Mouse (Mus musculus): ENCODE measurements at regions not wholly inside any gene's neighbourhood (a gene's known extent, or its start where the extent isn't known, plus 50 kb on each side); places are given as distances from the start of the nearest gene placed in this dataset.
A peak's percentile ranks its signal among the peaks of the same experiment; 100 is the strongest.

GRCm38 (mm10) chr10:17248270-17248669 lies 474.7 kb upstream of the Cited2 start:
- no peak overlapping the region for H3K4me3 ChIP-seq (ENCODE audit: low read depth, low read length)
- 45% methylated on average over 2 of the region's 2 CpGs for WGBS
- no peak overlapping the region for H3K9ac ChIP-seq (replicated peaks; ENCODE audit: low read length)
- H3K27ac ChIP-seq (replicated peaks; ENCODE audit: low read depth, low read length): no peak overlapping the region
- H3K36me3 ChIP-seq (replicated peaks; ENCODE audit: control insufficient read depth, insufficient read depth, low read depth, low read length): no peaks in the 10 kb centered on the region
- ATAC-seq (replicated peaks; ENCODE audit: insufficient number of reproducible peaks, low FRiP score, low TSS enrichment, low read depth) (no peak), DNase-seq (ENCODE audit: low spot score) (no peak)
- no peaks in the 10 kb centered on the region for H3K4me1 ChIP-seq (ENCODE audit: control insufficient read depth, insufficient read depth, low read length)
- H3K9me3 ChIP-seq (replicated peaks; ENCODE audit: control insufficient read depth, low read length): no peaks in the 10 kb centered on the region
- no peak overlapping the region for H3K4me2 ChIP-seq (ENCODE audit: low read depth, low read length)
- no peaks in the 10 kb centered on the region for H3K27me3 ChIP-seq (ENCODE audit: control insufficient read depth, insufficient read depth, low read length)

GRCm38 (mm10) chr10:17253040-17253439 lies 470.0 kb upstream of the Cited2 start:
- H3K4me3 ChIP-seq (ENCODE audit: low read depth, low read length): no peak overlapping the region
- H3K9ac ChIP-seq (replicated peaks; ENCODE audit: low read length): no peak overlapping the region
- H3K36me3 ChIP-seq (replicated peaks; ENCODE audit: control insufficient read depth, insufficient read depth, low read depth, low read length): no peaks in the 10 kb centered on the region
- 20% methylated on average over 4 of the region's 4 CpGs for WGBS
- DNase-seq (ENCODE audit: low spot score) (peak; percentile 54), ATAC-seq (replicated peaks; ENCODE audit: insufficient number of reproducible peaks, low FRiP score, low TSS enrichment, low read depth) (no peak)
- no peak overlapping the region for H3K27ac ChIP-seq (replicated peaks; ENCODE audit: low read depth, low read length)
- H3K27me3 ChIP-seq (ENCODE audit: control insufficient read depth, insufficient read depth, low read length): no peaks in the 10 kb centered on the region
- no peak overlapping the region for H3K4me2 ChIP-seq (ENCODE audit: low read depth, low read length)
- no peaks in the 10 kb centered on the region for H3K4me1 ChIP-seq (ENCODE audit: control insufficient read depth, insufficient read depth, low read length)
- no peaks in the 10 kb centered on the region for H3K9me3 ChIP-seq (replicated peaks; ENCODE audit: control insufficient read depth, low read length)

- WGBS: 72% methylated on average over 4 of the region's 4 CpGs
- Histone ChIP-seq H3K4me1 (ENCODE audit: control insufficient read depth, insufficient read depth, low read length) (no peaks in the 10 kb centered on the region), H3K36me3 (replicated peaks; ENCODE audit: control insufficient read depth, insufficient read depth, low read depth, low read length) (no peaks in the 10 kb centered on the region), H3K9me3 (replicated peaks; ENCODE audit: control insufficient read depth, low read length) (no peaks in the 10 kb centered on the region), H3K4me3 (ENCODE audit: low read depth, low read length) (no peak overlapping the region), H3K9ac (replicated peaks; ENCODE audit: low read length) (no peak overlapping the region), H3K27ac (replicated peaks; ENCODE audit: low read depth, low read length) (no peak overlapping the region), H3K27me3 (ENCODE audit: control insufficient read depth, insufficient read depth, low read length) (no peaks in the 10 kb centered on the region), H3K4me2 (ENCODE audit: low read depth, low read length) (no peak overlapping the region)
- ATAC-seq (replicated peaks; ENCODE audit: insufficient number of reproducible peaks, low FRiP score, low TSS enrichment, low read depth) (no peak), DNase-seq (ENCODE audit: low spot score) (no peak)
Observed at GRCm38 (mm10) chr10:17260154-17260553, 462.9 kb upstream of the Cited2 start.

GRCm38 (mm10) chr10:17260615-17261014 lies 462.4 kb upstream of the Cited2 start:
- Histone ChIP-seq H3K9ac (replicated peaks; ENCODE audit: low read length) (no peak overlapping the region), H3K4me2 (ENCODE audit: low read depth, low read length) (no peak overlapping the region), H3K4me1 (ENCODE audit: control insufficient read depth, insufficient read depth, low read length) (no peaks in the 10 kb centered on the region), H3K27me3 (ENCODE audit: control insufficient read depth, insufficient read depth, low read length) (no peaks in the 10 kb centered on the region), H3K27ac (replicated peaks; ENCODE audit: low read depth, low read length) (no peak overlapping the region), H3K36me3 (replicated peaks; ENCODE audit: control insufficient read depth, insufficient read depth, low read depth, low read length) (no peaks in the 10 kb centered on the region), H3K4me3 (ENCODE audit: low read depth, low read length) (no peak overlapping the region), H3K9me3 (replicated peaks; ENCODE audit: control insufficient read depth, low read length) (no peaks in the 10 kb centered on the region)
- no peak for DNase-seq (ENCODE audit: low spot score)
- 63% methylated on average over 4 of the region's 4 CpGs for WGBS
- ATAC-seq (replicated peaks; ENCODE audit: insufficient number of reproducible peaks, low FRiP score, low TSS enrichment, low read depth): no peak

GRCm38 (mm10) chr10:17261192-17261824 lies 461.7 kb upstream of the Cited2 start:
- Histone ChIP-seq H3K4me1 (ENCODE audit: control insufficient read depth, insufficient read depth, low read length) (no peaks in the 10 kb centered on the region), H3K4me3 (ENCODE audit: low read depth, low read length) (no peak overlapping the region), H3K9me3 (replicated peaks; ENCODE audit: control insufficient read depth, low read length) (no peaks in the 10 kb centered on the region), H3K27me3 (ENCODE audit: control insufficient read depth, insufficient read depth, low read length) (no peaks in the 10 kb centered on the region), H3K9ac (replicated peaks; ENCODE audit: low read length) (no peak overlapping the region), H3K36me3 (replicated peaks; ENCODE audit: control insufficient read depth, insufficient read depth, low read depth, low read length) (no peaks in the 10 kb centered on the region), H3K4me2 (ENCODE audit: low read depth, low read length) (no peak overlapping the region), H3K27ac (replicated peaks; ENCODE audit: low read depth, low read length) (no peak overlapping the region)
- WGBS: 41% methylated on average over 4 of the region's 4 CpGs
- ATAC-seq (replicated peaks; ENCODE audit: insufficient number of reproducible peaks, low FRiP score, low TSS enrichment, low read depth): no peak
- DNase-seq (ENCODE audit: low spot score): no peak

- Histone ChIP-seq H3K36me3 (replicated peaks; ENCODE audit: control insufficient read depth, insufficient read depth, low read depth, low read length) (no peaks in the 10 kb centered on the region), H3K27ac (replicated peaks; ENCODE audit: low read depth, low read length) (no peak overlapping the region), H3K9ac (replicated peaks; ENCODE audit: low read length) (no peak overlapping the region), H3K4me2 (ENCODE audit: low read depth, low read length) (no peak overlapping the region), H3K4me1 (ENCODE audit: control insufficient read depth, insufficient read depth, low read length) (no peaks in the 10 kb centered on the region), H3K27me3 (ENCODE audit: control insufficient read depth, insufficient read depth, low read length) (no peaks in the 10 kb centered on the region), H3K9me3 (replicated peaks; ENCODE audit: control insufficient read depth, low read length) (no peaks in the 10 kb centered on the region), H3K4me3 (ENCODE audit: low read depth, low read length) (no peak overlapping the region)
- no peak for ATAC-seq (replicated peaks; ENCODE audit: insufficient number of reproducible peaks, low FRiP score, low TSS enrichment, low read depth)
- WGBS: 51% methylated on average over 3 of the region's 3 CpGs
- no peak for DNase-seq (ENCODE audit: low spot score)
Observed at GRCm38 (mm10) chr10:17261825-17262205, 461.2 kb upstream of the Cited2 start.

- H3K4me2 ChIP-seq (ENCODE audit: low read depth, low read length): no peak overlapping the region
- H3K9me3 ChIP-seq (replicated peaks; ENCODE audit: control insufficient read depth, low read length): no peaks in the 10 kb centered on the region
- H3K27ac ChIP-seq (replicated peaks; ENCODE audit: low read depth, low read length): no peak overlapping the region
- H3K36me3 ChIP-seq (replicated peaks; ENCODE audit: control insufficient read depth, insufficient read depth, low read depth, low read length): no peaks in the 10 kb centered on the region
- ATAC-seq (replicated peaks; ENCODE audit: insufficient number of reproducible peaks, low FRiP score, low TSS enrichment, low read depth) (no peak), DNase-seq (ENCODE audit: low spot score) (no peak)
- WGBS: 69% methylated on average over 5 of the region's 5 CpGs
- no peaks in the 10 kb centered on the region for H3K4me1 ChIP-seq (ENCODE audit: control insufficient read depth, insufficient read depth, low read length)
- H3K9ac ChIP-seq (replicated peaks; ENCODE audit: low read length): no peak overlapping the region
- H3K4me3 ChIP-seq (ENCODE audit: low read depth, low read length): no peak overlapping the region
- no peaks in the 10 kb centered on the region for H3K27me3 ChIP-seq (ENCODE audit: control insufficient read depth, insufficient read depth, low read length)
Observed at GRCm38 (mm10) chr10:17272646-17273045, 450.4 kb upstream of the Cited2 start.

- 86% methylated on average over 3 of the region's 3 CpGs for WGBS
- no peaks in the 10 kb centered on the region for H3K4me1 ChIP-seq (ENCODE audit: control insufficient read depth, insufficient read depth, low read length)
- no peaks in the 10 kb centered on the region for H3K9me3 ChIP-seq (replicated peaks; ENCODE audit: control insufficient read depth, low read length)
Observed at GRCm38 (mm10) chr10:17273855-17274254, 449.2 kb upstream of the Cited2 start.

More at GRCm38 (mm10) chr10:17273855-17274254, 449.2 kb upstream of the Cited2 start:
- no peak overlapping the region for H3K4me3 ChIP-seq (ENCODE audit: low read depth, low read length)
- DNase-seq (ENCODE audit: low spot score) (no peak), ATAC-seq (replicated peaks; ENCODE audit: insufficient number of reproducible peaks, low FRiP score, low TSS enrichment, low read depth) (no peak)
- no peak overlapping the region for H3K27ac ChIP-seq (replicated peaks; ENCODE audit: low read depth, low read length)
- H3K4me2 ChIP-seq (ENCODE audit: low read depth, low read length): no peak overlapping the region
- H3K36me3 ChIP-seq (replicated peaks; ENCODE audit: control insufficient read depth, insufficient read depth, low read depth, low read length): no peaks in the 10 kb centered on the region
- no peaks in the 10 kb centered on the region for H3K27me3 ChIP-seq (ENCODE audit: control insufficient read depth, insufficient read depth, low read length)
- H3K9ac ChIP-seq (replicated peaks; ENCODE audit: low read length): no peak overlapping the region

All from embryonic facial prominence, embryonic 11.5 days (tissue).